Mouse (Mus musculus) layer of hippocampus, adult 8-10 months (tissue): ENCODE results near the gene Sdk2. TPM values are rescaled to one million over a fixed set of nuclear protein-coding genes. Genes with fewer than 3 reads are reported as not detected.

Experiments
- DNase-seq, 2 experiments: peaks; one replicate each; pipeline ENCODE4 v3.0.0; 2022; ENCODE audit warnings: low spot score in 2 of 2
- total RNA-seq, 4 experiments: library from RNA; stranded (reverse); gene quantifications; 2 replicates each; pipeline ENCODE4 v1.2.4; 2022

Gene Sdk2
- total RNA-seq, 4 experiments from 2014 or later = 16.1 to 22.7 (median 21.2) TPM

- no peak for DNase-seq
Measured at GRCm38 (mm10) chr11:113843920-113844319, 222.9 kb downstream of the Sdk2 start.

- DNase-seq = no peak
Measured at GRCm38 (mm10) chr11:113842879-113843278, 224.0 kb downstream of the Sdk2 start.

GRCm38 (mm10) chr11:113831608-113832007 is 235.2 kb downstream of the Sdk2 start:
- no peak for DNase-seq

GRCm38 (mm10) chr11:113828081-113828554 is 238.7 kb downstream of the Sdk2 start:
- no peak for DNase-seq

- DNase-seq = no peak
Measured at GRCm38 (mm10) chr11:113820005-113820404, 246.8 kb downstream of the Sdk2 start.

GRCm38 (mm10) chr11:113819001-113819400 is 247.8 kb downstream of the Sdk2 start:
- DNase-seq = no peak

- DNase-seq = no peak
Measured at GRCm38 (mm10) chr11:113816971-113817548, 249.8 kb downstream of the Sdk2 start.

- no peak for DNase-seq
Measured at GRCm38 (mm10) chr11:113816439-113816838, 250.4 kb downstream of the Sdk2 start.

GRCm38 (mm10) chr11:113811546-113812339 is 255.1 kb downstream of the Sdk2 start:
- DNase-seq = no peak

- peak; percentile 69 to 86 for DNase-seq
Measured at GRCm38 (mm10) chr11:113810638-113811545, 256.0 kb downstream of the Sdk2 start.

GRCm38 (mm10) chr11:113807086-113807485 is 259.8 kb downstream of the Sdk2 start:
- no peak for DNase-seq

- peak in 1 of 2 experiments; percentile 75 for DNase-seq
Measured at GRCm38 (mm10) chr11:113806382-113807077, 260.3 kb downstream of the Sdk2 start.

- no peak for DNase-seq
Measured at GRCm38 (mm10) chr11:113805974-113806373, 260.9 kb downstream of the Sdk2 start.

- no peak for DNase-seq
Measured at GRCm38 (mm10) chr11:113803321-113803941, 263.4 kb downstream of the Sdk2 start.

- no peak for DNase-seq
Measured at GRCm38 (mm10) chr11:113802456-113802855, 264.4 kb downstream of the Sdk2 start.

- no peak for DNase-seq
Measured at GRCm38 (mm10) chr11:113800026-113800425, 266.8 kb downstream of the Sdk2 start.

GRCm38 (mm10) chr11:113799041-113799447 is 267.8 kb downstream of the Sdk2 start:
- DNase-seq = no peak

GRCm38 (mm10) chr11:113798011-113798410 is 268.8 kb downstream of the Sdk2 start:
- DNase-seq = peak; percentile 81 to 84

GRCm38 (mm10) chr11:113797014-113797983 is 269.5 kb downstream of the Sdk2 start:
- no peak for DNase-seq
